Mouse (Mus musculus): ENCODE results near the gene Cacnb1. TPM values are rescaled to one million over a fixed set of nuclear protein-coding genes. Genes with fewer than 3 reads are reported as not detected.
A peak's percentile ranks its signal among the peaks of the same experiment; 100 is the strongest.

Cacnb1 gene
- total RNA-seq, 2 experiments from 2014 or later = 11.7 to 29.3 TPM

GRCm38 (mm10) chr11:98040975-98041374 lies 18.1 kb upstream of the Cacnb1 start:
- no peak for DNase-seq

- no peak for DNase-seq
Observed at GRCm38 (mm10) chr11:98037871-98038270, 15.0 kb upstream of the Cacnb1 start.

- DNase-seq = peak; percentile 77
Observed at GRCm38 (mm10) chr11:98035977-98036377, 13.1 kb upstream of the Cacnb1 start.

GRCm38 (mm10) chr11:98034840-98035239 lies 12.0 kb upstream of the Cacnb1 start:
- no peak for DNase-seq

- DNase-seq = no peak
Observed at GRCm38 (mm10) chr11:98034061-98034460, 11.2 kb upstream of the Cacnb1 start.

- DNase-seq = peak; percentile 89
Observed at GRCm38 (mm10) chr11:98031443-98031770, 8.6 kb upstream of the Cacnb1 start.

- no peak for DNase-seq
Observed at GRCm38 (mm10) chr11:98030701-98031442, 8.0 kb upstream of the Cacnb1 start.

- no peak for DNase-seq
Observed at GRCm38 (mm10) chr11:98027785-98028184, 5.0 kb upstream of the Cacnb1 start.

- no peak for DNase-seq
Observed at GRCm38 (mm10) chr11:98027297-98027688, 4.5 kb upstream of the Cacnb1 start.

- peak; percentile 95 for DNase-seq
Observed at GRCm38 (mm10) chr11:98026570-98027296, 3.9 kb upstream of the Cacnb1 start, which contains the start of gene Rpl19. TSS of gene Rpl19 (plus strand) at chr11:98026710.

GRCm38 (mm10) chr11:98026248-98026569 lies 3.4 kb upstream of the Cacnb1 start:
- DNase-seq = no peak

- no peak for DNase-seq
Observed at GRCm38 (mm10) chr11:98024516-98024915, 1.7 kb upstream of the Cacnb1 start.

- no peak for DNase-seq
Observed at GRCm38 (mm10) chr11:98022253-98022554, 630 bp downstream of the Cacnb1 start.

- peak; percentile 49 for DNase-seq
Observed at GRCm38 (mm10) chr11:98021565-98022252, 1.1 kb downstream of the Cacnb1 start.

GRCm38 (mm10) chr11:98021118-98021517 lies 1.7 kb downstream of the Cacnb1 start:
- DNase-seq = no peak

- DNase-seq = peak; percentile 62
Observed at GRCm38 (mm10) chr11:98020710-98021109, 2.1 kb downstream of the Cacnb1 start.

GRCm38 (mm10) chr11:98019883-98020610 lies 2.8 kb downstream of the Cacnb1 start:
- DNase-seq = no peak

GRCm38 (mm10) chr11:98018858-98019641 lies 3.8 kb downstream of the Cacnb1 start:
- peak; percentile 51 for DNase-seq

GRCm38 (mm10) chr11:98018222-98018621 lies 4.6 kb downstream of the Cacnb1 start:
- DNase-seq = no peak

- DNase-seq = no peak
Observed at GRCm38 (mm10) chr11:98016824-98017223, 6.0 kb downstream of the Cacnb1 start.

GRCm38 (mm10) chr11:98016177-98016576 lies 6.7 kb downstream of the Cacnb1 start:
- DNase-seq = no peak

GRCm38 (mm10) chr11:98012831-98013230 lies 10.0 kb downstream of the Cacnb1 start:
- DNase-seq = no peak
